Mouse (Mus musculus): ENCODE measurements around the gene Clec10a.
"Not testable (repeated sequence)": the region's sequence is repeated elsewhere in the genome, so short reads cannot be mapped to it uniquely, and the experiment has no call there.

DNA sequence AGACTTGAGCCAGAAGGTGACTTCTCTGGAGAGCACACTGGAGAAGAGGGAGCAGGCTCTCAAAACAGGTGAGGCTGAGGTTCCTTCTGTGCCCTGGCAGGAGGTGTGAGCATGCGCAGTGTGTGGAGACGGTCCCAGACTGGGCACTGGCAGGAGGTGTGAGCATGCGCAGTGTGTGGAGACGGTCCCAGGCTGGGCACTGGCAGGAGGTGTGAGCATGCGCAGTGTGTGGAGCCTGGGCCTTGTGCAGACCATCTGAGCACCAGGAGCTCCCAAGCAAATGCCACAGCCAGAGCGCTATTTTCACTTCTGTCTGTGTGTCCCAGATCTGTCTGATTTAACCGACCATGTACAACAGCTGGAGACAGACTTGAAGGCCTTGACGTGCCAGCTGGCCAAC is 20.1 kb upstream of the Clec10a start:
- TF ChIP-seq EP300, CTCF (IDR thresholded peaks at IDR 0.05; ENCODE audit: low read depth): not testable (repeated sequence)

All from liver, embryonic 14.5 days (tissue).